Mouse (Mus musculus) hindbrain, embryonic 16.5 days (tissue): ENCODE measurements at regions not wholly inside any gene's neighbourhood (a gene's known extent, or its start where the extent isn't known, plus 50 kb on each side); places are given as distances from the start of the nearest gene placed in this dataset.

ENCODE experiments used
- ATAC-seq: fragments of 200-750 bp; cut with Nextera tagmentation; 2 replicates; pipeline ENCODE4 v1.8.0; 2017; ENCODE audit warnings: moderate TSS enrichment, moderate library complexity
- H3K27ac ChIP-seq: fragments of 300-500 bp; sonication (generic); 2 replicates; pipeline ENCODE4 v1.5.1; 2014; ENCODE audit warnings: low read depth, mild to moderate bottlenecking, control low read depth, low read length, moderate library complexity
- H3K27me3 ChIP-seq: fragments of 300-500 bp; sonication (generic); replicated peaks from 2 replicates; pipeline ENCODE4 v1.6.1; 2014; ENCODE audit warnings: low read length; ENCODE audit not compliant: control insufficient read depth, insufficient read depth
- H3K36me3 ChIP-seq: fragments of 300-500 bp; sonication (generic); 2 replicates; pipeline ENCODE4 v1.6.1; 2014; ENCODE audit warnings: mild to moderate bottlenecking, low read length, moderate library complexity, mixed read lengths; ENCODE audit not compliant: control insufficient read depth, insufficient read depth
- H3K4me1 ChIP-seq: fragments of 300-500 bp; sonication (generic); 2 replicates; pipeline ENCODE4 v1.6.1; 2014; ENCODE audit warnings: low read depth, low read length; ENCODE audit not compliant: control insufficient read depth, insufficient read depth
- H3K4me2 ChIP-seq: fragments of 300-500 bp; sonication (generic); 2 replicates; pipeline ENCODE4 v1.6.1; 2014; ENCODE audit warnings: mild to moderate bottlenecking, low read length, control low read depth, moderate library complexity
- H3K4me3 ChIP-seq: fragments of 300-500 bp; sonication (generic); 2 replicates; pipeline ENCODE4 v1.5.1; 2014; ENCODE audit warnings: mild to moderate bottlenecking, low read length, control low read depth, moderate library complexity
- H3K9ac ChIP-seq: fragments of 300-500 bp; sonication (generic); 2 replicates; pipeline ENCODE4 v1.6.1; 2014; ENCODE audit warnings: low read depth, mild to moderate bottlenecking, control low read depth, low read length, moderate library complexity
- H3K9me3 ChIP-seq: fragments of 300-500 bp; sonication (generic); 2 replicates; pipeline ENCODE4 v1.6.1; 2014; ENCODE audit warnings: mild to moderate bottlenecking, low read length, moderate library complexity; ENCODE audit not compliant: control insufficient read depth
- WGBS: fragments of 180-500 bp; shearing (Covaris S2); extraction: QIAGEN DNeasy Blood & Tissue Kit; methylation state at CpG from one replicate; pipeline ENCODE4 v1.1.7; 2014; 5-methylcytosine and 5-hydroxymethylcytosine counted together

DNA sequence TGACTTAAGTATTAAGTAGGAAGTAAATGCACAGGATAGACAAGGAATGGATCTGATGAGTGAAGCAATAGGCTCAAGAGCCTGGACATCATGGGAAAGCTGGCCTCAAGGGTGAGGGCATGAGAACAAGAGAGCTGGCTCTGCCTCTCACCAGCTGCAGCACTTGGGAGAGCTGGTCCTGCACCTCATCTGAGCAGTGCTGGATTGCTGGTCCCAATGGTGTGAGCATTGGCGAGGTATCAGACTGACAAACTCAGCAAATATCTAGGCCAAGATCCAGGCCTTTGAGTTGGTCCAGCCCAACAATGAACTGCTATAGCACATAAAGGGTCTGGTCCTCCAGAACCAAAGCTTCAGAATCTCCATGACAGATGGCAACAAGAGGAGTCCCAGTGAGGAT lies 298.5 kb upstream of the Ldb2 start:
- Histone ChIP-seq H3K4me2 (no peak overlapping the region), H3K36me3 (no peaks in the 10 kb centered on the region), H3K27ac (no peak overlapping the region), H3K27me3 (no peaks in the 10 kb centered on the region), H3K4me1 (peaks cover 5% of the 10 kb centered on the region; the same call in 1 of the 2 replicates), H3K9ac (no peak overlapping the region), H3K4me3 (no peak overlapping the region), H3K9me3 (no peaks in the 10 kb centered on the region)
- WGBS, result 86% methylated on average over 1 of the region's 1 CpGs
- no peak for ATAC-seq

DNA sequence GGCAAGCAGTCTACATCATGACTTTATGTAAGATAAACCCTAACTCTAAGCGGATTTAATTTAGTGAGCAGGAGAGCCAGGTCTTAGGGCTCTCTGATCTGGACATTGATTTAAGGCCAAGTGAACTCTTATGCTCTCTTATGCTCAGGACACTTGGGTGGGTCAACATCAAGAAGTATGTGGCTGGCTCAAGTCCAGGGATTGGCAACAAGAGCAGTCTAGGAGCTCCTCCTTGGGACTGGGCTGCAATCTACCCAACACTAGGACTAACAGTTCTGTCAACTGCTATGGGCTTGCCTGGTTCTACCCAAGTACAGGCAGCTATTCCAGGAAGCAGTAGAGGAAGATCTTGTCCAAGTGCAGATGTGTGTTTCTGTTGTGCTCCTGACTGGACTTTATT lies 285.3 kb upstream of the Ldb2 start:
- WGBS, result 88% methylated on average over 1 of the region's 1 CpGs
- no peaks in the 10 kb centered on the region for H3K27me3 ChIP-seq
- H3K9ac ChIP-seq, result no peak overlapping the region
- H3K9me3 ChIP-seq, result no peaks in the 10 kb centered on the region
- no peak overlapping the region for H3K4me3 ChIP-seq
- no peak overlapping the region for H3K27ac ChIP-seq
- ATAC-seq, result no peak
- H3K36me3 ChIP-seq, result no peaks in the 10 kb centered on the region
- no peak overlapping the region for H3K4me2 ChIP-seq
- H3K4me1 ChIP-seq, result no peaks in the 10 kb centered on the region

DNA sequence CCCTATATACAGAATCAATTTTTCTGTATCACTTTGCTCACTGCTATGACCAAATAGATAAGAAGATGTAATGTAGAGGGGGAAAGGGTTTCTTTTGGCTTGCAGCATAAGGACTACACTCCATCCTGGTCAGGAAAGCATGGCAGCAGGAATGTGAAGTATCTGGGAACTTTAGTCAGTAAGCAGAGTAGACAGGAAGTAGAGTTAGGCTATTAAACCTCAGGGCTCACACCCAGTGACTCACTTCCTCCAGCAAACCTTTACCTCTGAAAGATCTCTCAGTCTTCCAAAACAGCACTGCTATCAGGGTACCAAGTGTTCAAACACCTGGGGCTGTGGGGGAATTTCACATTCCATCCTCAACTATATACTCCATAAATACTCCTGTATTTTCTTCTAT lies 283.1 kb upstream of the Ldb2 start:
- no peak overlapping the region for H3K9ac ChIP-seq
- H3K36me3 ChIP-seq, result no peaks in the 10 kb centered on the region
- H3K27me3 ChIP-seq, result no peaks in the 10 kb centered on the region
- no peaks in the 10 kb centered on the region for H3K9me3 ChIP-seq
- no peak for ATAC-seq
- no peak overlapping the region for H3K27ac ChIP-seq
- no peak overlapping the region for H3K4me3 ChIP-seq
- no peaks in the 10 kb centered on the region for H3K4me1 ChIP-seq
- no peak overlapping the region for H3K4me2 ChIP-seq

DNA sequence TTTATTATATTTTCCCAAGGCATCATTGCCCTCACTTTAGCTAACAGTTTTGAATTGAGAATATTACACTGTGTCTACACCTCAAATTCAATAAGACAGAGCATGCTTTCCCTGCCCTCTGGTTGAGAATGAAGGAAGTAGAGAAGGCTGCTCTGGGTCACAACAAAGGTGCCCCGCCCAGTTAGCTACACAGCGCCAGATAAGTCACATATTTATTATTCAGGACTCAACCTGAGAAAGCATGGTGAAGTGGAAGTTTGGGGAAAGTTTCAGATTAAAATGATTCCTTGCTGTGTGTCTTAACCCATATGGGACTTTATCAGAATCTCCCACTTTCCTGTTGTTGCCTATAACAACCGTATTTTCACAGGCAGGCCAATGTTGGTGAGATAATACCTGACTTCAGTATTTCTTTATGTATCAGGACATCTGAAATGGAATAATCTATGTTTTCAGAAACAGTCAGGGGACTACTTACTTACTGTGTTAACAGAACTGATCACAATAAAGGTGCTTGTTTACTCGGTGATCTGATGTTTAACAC lies 276.9 kb upstream of the Ldb2 start:
- no peak for ATAC-seq
- H3K4me2 ChIP-seq, result no peak overlapping the region
- WGBS, result 86% methylated on average over 4 of the region's 4 CpGs
- no peak overlapping the region for H3K9ac ChIP-seq
- no peak overlapping the region for H3K4me3 ChIP-seq
- H3K9me3 ChIP-seq, result no peaks in the 10 kb centered on the region
- no peaks in the 10 kb centered on the region for H3K27me3 ChIP-seq
- H3K4me1 ChIP-seq, result no peaks in the 10 kb centered on the region
- no peaks in the 10 kb centered on the region for H3K36me3 ChIP-seq
- H3K27ac ChIP-seq, result no peak overlapping the region

DNA sequence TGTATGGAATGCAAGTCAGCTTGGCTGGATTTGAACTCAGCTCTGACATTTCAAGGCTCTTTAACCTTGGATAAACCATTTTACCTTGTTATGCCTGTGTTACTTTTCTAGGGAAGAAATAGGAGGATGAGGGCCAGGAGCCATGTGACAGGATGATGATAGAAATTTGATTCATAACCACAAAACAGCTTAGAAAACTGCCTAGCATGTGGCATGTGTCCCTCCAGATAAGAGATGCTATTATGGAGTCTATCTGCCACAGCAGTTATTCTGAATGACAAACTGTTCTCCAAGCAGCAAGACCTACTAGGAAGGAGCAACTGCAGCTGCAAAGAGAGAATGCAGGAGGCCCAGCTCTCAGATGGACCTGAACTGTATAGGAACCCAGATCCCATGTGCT lies 275.7 kb upstream of the Ldb2 start:
- Histone ChIP-seq H3K4me2 (no peak overlapping the region), H3K4me3 (no peak overlapping the region), H3K4me1 (no peaks in the 10 kb centered on the region), H3K27ac (no peak overlapping the region), H3K36me3 (no peaks in the 10 kb centered on the region), H3K27me3 (no peaks in the 10 kb centered on the region), H3K9me3 (no peaks in the 10 kb centered on the region), H3K9ac (no peak overlapping the region)
- ATAC-seq, result no peak

DNA sequence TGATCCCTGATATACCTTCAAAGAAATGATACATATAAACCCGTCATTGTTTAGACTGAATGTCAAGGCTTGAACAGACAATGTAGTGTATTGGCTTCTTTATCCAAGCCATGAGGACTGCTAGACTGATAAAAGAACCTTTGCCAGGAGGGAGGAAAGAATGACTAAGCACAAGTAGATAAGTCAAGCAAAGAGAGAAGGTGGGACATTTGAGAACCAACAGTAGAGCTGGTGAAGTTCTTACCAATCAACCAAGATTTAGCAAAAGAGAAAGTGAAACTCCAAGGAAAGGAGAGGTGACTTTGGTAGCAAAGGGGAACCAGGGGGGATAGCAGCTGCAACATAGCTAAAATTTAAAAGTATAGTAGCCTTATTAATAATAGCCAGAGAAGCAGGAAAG lies 273.0 kb upstream of the Ldb2 start:
- Histone ChIP-seq H3K9me3 (no peaks in the 10 kb centered on the region), H3K27me3 (no peaks in the 10 kb centered on the region), H3K4me2 (no peak overlapping the region), H3K27ac (no peak overlapping the region), H3K36me3 (no peaks in the 10 kb centered on the region), H3K4me1 (no peaks in the 10 kb centered on the region), H3K9ac (no peak overlapping the region), H3K4me3 (no peak overlapping the region)
- WGBS, result 95% methylated on average over 1 of the region's 1 CpGs
- no peak for ATAC-seq

DNA sequence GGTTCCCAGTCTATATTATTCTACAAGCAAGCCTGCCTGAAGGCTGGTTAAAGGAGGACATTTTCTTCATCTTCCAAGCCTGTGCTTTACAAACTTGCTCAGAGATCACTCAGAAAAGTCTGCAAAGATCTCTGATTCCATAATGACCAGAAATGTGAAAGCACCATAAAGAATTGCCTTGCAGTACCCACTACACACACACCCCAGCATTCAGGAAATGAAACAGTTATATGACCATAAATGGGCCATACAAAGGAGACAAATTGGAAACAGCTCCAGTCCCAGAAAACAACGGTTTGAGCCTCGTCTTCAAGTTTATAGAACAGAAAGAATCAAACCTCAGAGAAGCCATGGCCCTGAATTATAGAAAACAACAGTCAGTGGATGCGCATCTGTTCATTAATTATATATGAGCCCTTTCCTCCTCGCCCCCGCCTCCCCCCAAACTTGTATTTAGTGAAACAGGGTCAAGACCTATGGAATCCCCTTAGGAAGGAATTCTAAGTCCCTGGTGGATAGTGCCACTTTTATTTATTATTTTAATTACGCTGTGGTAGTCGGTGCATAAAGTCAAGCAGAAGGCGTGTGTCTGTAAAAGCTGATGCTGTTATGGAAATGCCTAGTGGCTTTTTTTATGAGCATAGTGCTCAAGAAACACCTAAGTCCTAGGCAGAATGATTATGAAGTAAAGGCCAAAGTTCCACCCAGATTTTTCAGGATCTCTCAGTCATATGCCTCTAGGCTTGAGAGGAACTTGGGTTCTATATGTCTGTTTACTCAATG lies 266.6 kb upstream of the Ldb2 start:
- no peak overlapping the region for H3K4me2 ChIP-seq
- H3K27me3 ChIP-seq, result no peaks in the 10 kb centered on the region
- H3K4me1 ChIP-seq, result no peaks in the 10 kb centered on the region
- no peak overlapping the region for H3K4me3 ChIP-seq
- WGBS, result 62% methylated on average over 8 of the region's 8 CpGs
- H3K9ac ChIP-seq, result no peak overlapping the region
- no peaks in the 10 kb centered on the region for H3K36me3 ChIP-seq
- no peak for ATAC-seq
- H3K27ac ChIP-seq, result no peak overlapping the region
- no peaks in the 10 kb centered on the region for H3K9me3 ChIP-seq

DNA sequence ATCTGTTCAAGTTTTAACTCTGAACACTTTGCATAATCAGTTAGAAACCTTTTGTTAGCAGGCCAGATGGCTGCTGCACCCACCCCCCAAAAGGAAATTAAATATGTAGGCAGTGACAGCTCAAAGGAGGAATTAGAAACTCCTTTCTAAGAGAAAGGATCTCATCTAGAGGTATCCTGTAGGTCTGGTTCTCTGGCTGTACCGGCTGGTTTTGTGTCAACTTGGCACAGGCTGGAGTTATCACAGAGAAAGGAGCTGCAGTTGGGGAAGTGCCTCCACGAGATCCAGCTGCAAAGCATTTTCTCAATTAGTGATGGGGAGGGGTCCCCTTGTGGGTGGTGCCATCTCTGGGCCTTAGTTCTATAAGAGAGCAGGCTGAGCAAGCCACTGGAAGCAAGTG lies 263.1 kb upstream of the Ldb2 start:
- Histone ChIP-seq H3K9ac (no peak overlapping the region), H3K4me3 (no peak overlapping the region), H3K4me2 (no peak overlapping the region), H3K4me1 (no peaks in the 10 kb centered on the region), H3K9me3 (no peaks in the 10 kb centered on the region), H3K36me3 (no peaks in the 10 kb centered on the region), H3K27me3 (no peaks in the 10 kb centered on the region), H3K27ac (no peak overlapping the region)
- WGBS, result 19% methylated on average over 2 of the region's 2 CpGs
- ATAC-seq, result no peak

DNA sequence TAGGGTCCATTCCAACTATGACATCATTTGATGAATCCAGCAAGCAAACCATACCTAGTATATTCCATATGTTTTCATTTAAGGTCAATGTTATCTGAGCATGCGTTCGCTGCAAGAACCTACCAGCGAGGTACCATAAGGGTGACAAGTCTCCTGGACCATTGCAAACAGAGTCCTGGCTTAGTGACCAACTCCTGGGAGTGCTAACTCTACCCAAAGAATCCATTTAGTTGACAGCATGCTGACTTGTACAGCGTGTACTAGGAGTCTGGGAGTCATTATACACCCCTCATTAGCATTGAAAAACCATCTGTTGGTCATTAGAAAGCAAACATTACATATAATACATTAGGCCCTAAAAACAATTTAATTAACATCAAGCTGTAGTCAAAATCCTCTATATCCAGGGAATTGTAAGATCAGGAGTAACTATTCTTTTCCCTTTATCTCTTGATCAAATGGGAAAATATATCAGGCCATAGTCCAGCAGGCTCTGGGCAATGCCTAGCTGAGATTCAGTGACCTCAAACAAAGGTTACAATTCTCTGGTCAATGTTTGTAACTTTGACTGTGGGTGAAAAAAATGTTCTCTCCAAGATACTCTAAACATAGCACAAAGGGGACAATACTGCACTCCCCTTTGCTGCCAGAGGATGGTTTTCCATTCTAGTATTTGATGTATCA lies 255.9 kb upstream of the Ldb2 start:
- H3K36me3 ChIP-seq, result no peaks in the 10 kb centered on the region
- no peaks in the 10 kb centered on the region for H3K27me3 ChIP-seq
- 74% methylated on average over 4 of the region's 4 CpGs for WGBS
- no peaks in the 10 kb centered on the region for H3K4me1 ChIP-seq
- H3K27ac ChIP-seq, result no peak overlapping the region
- H3K4me3 ChIP-seq, result no peak overlapping the region
- H3K4me2 ChIP-seq, result no peak overlapping the region
- H3K9ac ChIP-seq, result no peak overlapping the region
- no peak for ATAC-seq
- no peaks in the 10 kb centered on the region for H3K9me3 ChIP-seq
